Mouse (Mus musculus): Measurements from ENCODE around the gene Gnaq.
A peak's percentile ranks its signal among the peaks of the same experiment; 100 is the strongest.

The Gnaq gene

DNA sequence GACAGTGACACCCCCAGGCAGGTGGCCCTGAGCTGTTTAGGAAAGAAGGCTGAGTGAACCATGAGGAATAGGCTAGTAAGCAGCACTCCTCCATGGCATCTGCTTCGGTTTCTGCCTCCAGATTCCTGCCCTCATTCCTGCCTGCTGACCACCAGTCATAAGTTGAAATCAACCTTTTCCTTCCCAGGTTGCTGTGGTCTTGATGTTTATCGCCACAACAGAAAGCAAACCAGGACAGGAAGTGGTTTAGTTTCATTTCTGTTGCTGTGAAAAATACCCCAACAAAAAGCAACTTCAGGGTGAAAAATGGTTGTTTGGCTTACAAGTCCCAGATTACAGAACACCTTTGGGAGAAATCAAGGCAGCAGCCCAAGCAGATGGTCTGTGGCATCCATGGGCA, 249.8 kb downstream of the Gnaq start:
- no peak for DNase-seq

DNA sequence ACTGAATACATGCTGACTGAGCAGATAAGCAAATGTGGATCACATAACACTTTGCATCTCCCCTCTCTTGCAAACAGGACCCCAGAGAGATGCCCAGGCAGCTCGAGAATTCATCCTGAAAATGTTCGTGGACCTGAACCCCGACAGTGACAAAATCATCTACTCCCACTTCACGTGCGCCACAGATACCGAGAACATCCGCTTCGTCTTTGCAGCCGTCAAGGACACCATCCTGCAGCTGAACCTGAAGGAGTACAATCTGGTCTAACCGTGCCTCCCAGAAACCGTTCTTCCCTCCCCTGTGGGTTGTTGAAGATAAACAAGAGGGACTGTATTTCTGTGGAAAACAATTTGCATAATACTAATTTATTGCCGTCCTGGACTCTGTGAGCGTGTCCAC, 250.5 kb downstream of the Gnaq start:
- no peak for DNase-seq

DNA sequence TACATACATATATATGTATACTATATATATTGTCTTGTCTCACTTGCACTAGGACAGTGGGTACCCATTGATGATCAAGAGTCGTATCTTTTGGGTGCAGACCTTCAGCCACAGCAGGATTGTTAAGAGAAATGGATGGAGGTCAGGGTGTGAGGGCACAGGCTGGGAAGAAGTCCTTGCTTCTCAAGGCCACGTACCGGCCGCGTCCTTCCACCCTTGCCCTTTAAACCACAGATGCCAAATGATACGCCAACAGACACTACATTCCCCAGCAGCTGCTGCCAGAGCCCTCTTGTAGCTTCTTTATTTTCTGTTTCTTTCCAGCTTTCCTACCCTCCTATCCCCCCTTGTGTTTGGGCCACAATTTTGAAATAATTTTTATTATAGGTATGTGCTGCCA, 251.5 kb downstream of the Gnaq start:
- no peak for DNase-seq

DNA sequence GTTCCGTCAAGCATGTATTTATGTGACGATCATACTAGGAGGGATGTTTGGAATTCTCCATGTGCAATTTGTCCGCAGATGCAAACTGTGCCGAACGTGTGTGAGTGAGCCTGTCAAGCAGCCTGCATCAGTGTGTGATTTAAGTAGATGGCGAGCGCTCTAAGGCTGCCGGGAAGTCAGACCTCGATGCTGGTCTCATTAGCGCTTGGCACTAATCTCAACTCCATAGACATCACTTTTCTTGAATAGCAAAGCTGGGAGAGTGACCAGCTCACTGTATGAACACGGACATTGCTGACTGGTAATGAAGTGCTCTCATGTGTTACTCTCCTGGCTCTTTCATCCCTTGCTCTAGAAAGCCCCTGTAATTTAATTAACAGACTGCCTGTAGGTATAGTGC, 252.3 kb downstream of the Gnaq start:
- DNase-seq = no peak

DNA sequence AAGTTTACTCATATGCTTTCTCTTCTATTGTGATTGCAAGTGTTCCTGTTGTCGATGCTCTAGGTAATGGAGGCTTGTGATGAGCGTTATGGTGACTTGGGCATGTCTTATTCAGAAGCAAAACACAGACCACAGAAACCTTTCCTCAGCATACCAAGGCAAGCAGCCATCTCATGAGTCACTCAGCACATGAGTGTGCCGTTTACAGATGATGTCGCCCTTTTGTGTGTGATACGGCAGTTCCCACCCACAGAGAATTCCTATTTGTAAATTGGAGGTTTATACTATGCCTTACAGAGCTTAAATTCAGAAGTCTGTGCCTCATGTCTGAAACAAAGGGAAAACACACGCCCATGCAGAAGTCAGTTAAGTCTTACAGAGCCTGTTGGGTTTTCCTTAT, 253.9 kb downstream of the Gnaq start:
- DNase-seq = no peak

DNA sequence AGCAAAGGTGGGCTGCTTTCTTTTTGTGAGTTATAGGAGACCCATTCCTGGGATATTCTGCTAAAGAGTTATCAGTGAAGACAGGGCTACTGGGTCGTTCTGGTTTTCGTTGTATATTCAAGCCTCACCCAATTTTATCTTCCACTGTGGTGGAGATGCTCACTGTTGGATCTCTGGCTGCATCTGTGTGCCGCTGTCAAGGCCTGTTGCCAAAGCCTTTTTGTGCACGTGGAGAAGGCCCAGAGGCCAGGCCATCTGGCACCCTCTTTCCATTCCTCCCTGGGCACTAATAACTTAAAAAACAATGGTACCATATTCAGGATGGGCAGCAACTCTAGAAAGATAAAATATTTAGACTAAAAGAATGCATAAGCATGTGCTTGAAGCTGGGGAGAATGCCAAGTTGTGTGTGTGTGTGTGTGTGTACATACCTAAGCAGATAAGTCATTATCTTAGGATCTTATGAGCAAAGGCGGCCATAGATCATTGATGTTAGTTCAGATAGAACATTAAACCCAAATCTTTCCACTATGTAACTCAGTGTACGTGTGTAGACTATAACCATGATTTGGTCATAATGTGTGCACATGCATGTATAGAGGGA, 257.7 kb downstream of the Gnaq start:
- no peak for DNase-seq

DNA sequence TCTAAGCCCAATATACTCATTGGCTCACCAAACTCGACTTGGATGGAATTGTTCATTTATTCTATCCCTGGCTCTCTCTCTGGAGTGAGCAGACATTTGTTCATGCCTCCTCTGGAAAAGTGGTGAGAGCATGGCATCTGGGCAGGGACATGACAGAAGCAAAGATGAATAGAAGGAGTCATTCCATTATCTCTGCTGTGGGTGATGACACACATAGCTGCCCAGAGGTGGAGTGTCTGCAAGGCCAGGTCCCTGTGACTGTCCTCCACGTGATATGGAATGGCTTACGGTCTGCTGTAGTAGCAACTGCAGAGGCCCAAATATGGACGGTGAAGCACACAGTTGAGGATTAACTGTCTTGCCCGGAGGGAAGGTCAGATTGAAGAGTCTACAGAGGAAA, 261.8 kb downstream of the Gnaq start:
- no peak for DNase-seq

DNA sequence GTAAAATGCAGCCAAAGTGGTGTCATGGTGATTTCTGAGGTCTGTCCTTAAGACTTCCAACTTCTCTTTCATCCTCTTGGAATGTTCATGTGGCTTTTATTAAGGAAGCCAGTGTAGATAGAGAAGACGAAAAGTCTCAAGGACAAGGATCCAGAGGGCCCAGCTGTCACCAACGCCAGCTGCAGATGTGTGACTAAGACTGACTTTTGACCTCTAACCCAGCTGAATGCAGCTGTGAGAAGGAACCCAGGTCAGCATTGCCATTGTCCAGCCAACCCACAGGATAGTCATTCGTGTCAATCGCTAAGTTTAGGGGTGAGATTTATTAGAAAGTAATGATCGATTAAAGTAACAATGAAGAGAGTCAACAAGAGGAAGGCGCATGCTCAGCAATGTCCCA, 270.5 kb downstream of the Gnaq start:
- DNase-seq = no peak

DNA sequence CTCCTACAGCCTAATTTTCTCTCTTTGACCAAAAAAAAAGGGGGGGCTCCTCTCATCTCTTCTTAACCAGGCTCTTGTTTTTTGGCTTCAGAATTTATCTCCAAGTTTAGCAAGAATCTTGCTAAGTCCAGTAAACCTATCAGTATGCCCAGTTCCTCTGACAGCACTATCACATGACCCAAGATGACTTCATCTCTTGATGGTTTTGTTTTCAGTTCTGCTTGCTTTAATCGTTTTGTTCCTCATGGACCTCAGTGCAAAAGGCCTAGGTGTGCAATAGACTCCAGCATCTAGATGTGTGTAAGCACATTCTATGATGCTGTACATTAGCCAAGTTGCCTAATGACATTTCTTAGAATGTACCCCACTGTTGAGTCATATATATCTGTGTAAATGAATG, 275.1 kb downstream of the Gnaq start:
- no peak for DNase-seq

DNA sequence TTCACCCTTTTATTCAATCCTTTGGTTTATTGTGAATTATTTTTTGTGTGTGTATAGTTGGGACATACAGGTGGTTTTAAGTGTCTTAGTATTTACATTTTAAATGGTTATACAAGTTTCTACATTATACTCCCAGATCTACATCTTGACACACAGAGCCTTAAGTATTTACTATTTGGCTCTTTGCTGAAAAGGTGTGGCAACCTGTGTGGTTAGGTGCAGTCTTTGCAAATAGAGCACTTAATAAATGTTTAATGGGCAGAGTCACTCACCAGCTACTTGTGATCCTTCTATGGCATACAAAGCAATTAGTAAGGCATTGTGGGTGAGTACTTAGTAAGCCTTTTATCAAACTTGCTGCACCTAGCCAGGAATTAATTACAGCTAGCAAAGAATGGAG, 278.7 kb downstream of the Gnaq start:
- DNase-seq = no peak

DNA sequence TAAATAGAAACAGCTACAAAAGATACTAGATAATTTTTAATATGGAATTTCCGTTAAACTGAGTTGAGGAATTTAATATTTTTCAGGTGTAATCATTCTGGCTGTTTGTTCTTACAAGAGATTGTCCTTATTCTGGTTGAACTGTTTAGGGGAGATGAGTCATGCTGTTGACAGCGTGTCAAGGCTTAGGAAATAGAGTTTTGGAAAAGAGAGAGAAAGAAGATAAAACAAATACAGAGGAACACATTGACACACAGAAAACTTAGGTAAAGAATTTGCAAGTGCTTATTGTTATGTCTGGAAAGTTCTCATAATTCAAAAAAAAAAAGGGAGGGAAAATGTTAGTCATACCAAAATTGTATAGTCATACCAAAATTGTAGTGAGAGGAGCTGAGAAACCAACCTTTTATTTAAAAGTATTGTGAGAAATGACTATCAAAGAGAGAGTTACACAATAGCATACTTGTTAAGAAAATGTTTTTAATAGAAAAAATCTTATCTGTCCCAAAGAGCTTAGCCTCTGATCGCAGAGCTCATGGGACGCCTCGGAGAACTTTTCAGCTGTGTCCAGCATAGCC, 285.5 kb downstream of the Gnaq start:
- DNase-seq = no peak

DNA sequence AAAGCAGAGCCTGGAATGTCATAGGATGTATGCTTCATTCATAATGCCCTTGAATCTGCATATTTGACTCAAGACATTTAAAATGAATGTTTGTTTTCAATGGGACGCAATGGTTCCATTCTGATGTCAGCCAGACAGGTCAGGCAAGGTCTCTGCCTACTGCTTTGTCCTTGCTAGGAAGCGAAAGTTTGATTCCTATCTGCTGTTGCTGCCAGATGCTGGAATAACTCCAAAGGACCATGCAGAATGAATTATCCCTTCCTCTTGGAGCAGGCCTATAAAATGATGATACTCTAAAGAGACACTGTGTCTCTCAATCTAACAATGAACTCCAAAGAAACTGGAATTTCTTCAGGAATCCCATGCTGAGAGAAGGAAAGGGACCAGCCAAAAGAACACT, 293.0 kb downstream of the Gnaq start:
- no peak for DNase-seq

DNA sequence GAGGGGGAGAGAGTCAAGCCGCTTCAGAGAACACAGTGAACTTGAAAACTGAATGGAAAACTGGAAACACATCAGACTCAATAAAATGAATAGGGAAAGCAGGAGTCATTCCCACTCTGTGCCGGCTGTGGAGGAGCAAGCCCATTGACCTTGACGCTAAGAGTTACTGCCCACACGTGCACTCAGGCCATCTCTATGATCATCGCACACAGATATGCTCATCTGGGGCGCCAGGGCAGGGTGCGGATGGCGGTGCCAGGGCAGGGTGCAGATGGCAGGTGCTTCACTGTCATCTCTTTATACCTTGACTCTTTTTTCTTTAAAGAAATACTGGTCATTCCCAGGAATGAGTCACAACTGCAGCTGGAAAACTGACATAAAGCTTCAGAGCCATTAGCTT, 298.7 kb downstream of the Gnaq start:
- DNase-seq = no peak

DNA sequence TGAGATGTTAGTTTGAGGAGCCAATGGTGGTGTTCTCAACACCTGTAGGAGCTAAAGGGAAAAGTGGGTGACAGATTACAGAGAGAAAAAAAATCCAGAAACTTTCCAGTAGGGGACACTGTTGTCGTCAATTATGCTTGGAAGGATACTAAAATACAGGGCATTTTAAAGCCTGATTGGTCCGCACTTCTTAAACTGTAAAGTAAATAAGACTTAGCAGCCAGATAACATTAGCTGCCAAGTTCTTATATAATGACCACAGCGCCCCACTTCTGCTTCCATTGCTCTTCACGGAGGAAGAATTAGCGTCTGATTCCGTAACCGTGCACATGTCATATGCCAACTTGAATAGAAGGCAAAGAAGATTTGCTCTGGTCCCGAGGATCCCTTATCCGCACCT, 302.2 kb downstream of the Gnaq start:
- no peak for DNase-seq

DNA sequence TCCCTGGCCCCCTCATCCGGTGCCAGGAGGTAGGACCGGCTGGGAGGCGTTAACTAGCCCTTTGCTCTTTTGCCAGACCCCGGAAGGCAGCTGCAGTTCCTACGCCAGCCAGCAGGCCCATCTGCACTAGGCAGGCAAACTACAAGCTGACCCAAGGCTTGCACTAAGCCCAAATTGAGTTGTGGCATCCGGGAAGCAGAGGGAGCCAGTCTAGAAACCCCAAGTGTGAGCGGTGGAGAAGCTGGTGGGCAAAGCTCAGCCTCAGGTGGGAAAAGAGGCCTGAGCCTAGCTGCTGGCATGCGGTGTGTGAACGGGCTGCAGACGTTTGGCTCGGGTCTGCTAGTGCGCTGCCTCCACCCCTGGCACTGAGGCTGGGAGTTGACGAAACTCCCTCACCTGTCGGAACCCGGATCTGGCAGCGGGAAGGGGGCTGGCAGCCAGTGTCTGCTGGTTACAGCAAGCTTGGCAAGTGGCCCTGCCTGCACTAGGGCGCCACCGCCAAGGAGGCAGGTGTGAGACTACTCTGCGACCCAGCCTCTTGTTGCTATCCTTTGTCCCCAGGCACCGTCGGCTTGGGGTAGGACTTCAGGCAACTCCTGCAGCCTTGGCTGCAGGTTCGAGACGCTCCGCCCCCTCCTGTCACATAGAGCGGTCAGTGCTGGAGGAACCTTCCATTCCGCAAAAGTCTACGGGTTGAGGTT, 303.1 kb downstream of the Gnaq start, which contains the start of gene Gna14:
Gene Gna14 (plus strand): TSS at position 232 of the 701 bp plus-strand sequence.
- peak; percentile 75 for DNase-seq

DNA sequence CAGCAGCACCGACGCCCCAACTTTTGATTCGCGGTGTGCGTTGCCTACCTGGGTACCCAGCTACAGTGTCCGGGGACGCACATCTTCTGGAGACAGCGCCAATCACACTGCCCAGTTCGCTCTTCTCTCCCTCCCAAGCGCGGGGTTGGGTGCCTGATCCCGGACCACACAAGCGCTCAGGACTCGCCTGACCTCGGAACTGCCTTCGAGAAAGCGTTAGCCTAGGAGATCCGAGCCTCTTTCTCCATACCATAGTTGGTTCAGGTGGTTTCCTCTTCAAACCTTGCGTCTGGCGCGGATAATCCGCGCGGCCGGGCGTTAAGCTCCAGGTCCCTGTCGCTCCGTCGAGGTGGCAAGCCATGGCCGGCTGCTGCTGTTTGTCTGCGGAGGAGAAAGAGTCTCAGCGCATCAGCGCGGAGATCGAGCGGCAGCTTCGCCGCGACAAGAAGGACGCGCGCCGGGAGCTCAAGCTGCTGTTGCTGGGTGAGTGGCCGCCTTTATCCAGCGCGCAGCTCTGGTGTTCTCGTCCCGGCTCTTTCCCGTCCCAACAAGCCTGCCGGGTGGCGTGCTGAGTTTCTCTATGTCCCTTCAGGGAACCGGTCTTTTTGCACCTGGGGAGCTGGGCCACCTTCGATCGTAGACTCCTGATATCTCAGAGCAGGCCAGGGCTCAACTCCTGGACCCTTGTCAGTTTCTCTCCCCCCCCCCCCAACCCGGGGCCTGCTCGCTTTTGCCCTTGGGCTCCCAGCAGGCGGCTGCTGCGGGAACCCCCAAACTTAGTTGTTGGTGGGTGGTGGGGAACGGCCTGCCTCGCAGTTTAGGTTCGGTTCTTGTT, 303.9 kb downstream of the Gnaq start:
- DNase-seq = peak; percentile 17

All from thymus, postnatal 14 days (tissue).